Comparison of ENCODE assay signal across 8 mouse cellular contexts in the genomic region with DNA sequence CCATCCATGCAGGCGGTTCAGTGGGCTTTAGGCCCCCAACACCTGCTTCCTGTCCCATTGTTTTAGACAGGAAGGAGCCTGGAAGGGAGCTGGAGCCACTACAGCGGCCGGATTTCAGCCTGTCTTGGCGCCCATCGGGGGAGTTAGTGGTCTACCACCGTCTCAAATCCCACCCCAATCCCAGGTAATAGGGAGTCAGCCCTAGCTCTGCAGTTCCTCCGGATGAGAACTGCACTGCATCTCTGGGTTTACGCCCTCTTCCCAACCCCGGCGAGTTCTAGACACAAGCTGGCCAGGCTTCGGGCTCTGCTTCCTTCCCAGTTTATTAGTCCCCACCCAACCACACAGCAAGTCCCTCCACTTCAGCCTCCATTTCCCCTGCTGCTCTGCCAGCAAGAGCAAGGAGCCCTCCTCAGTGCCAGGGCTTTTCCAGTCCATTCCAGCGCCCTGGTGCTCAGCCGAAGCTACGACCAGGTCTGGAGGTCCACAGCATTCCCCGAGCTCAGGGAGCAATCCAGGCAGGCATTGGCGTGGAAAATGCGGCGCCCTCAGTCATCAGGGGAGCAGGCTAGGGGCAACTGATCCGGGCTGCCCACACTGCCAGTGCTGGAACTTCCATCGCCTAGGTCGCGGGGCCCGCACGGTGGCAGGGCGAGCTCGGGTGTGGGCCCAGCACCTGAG. TPM values are rescaled to one million over a fixed set of nuclear protein-coding genes. Genes with fewer than 3 reads are reported as not detected.
DNase-seq lines count a peak whose midpoint lies in the region; ATAC-seq and TF ChIP-seq lines count a peak whose summit lies in the region.

No protein-coding gene starts in this region.

- DNase-seq in testis, postnatal 14 days (ENCODE audit: low spot score) = no peak
- DNase-seq in heart, adult 2 months = peak; percentile 70 to 74
- peak; percentile 70 for DNase-seq in lung, postnatal 10 days
- DNase-seq in left cerebral cortex, adult 18-20 months (ENCODE audit: low spot score in 2 of 2) = no peak
- no peak for DNase-seq in ovary, postnatal 36 days (ENCODE audit: low spot score)
- DNase-seq in T-cell, adult 2 months (ENCODE audit: low spot score) = no peak

- H3K27me3 ChIP-seq in testis, adult 2 months (ENCODE audit: control insufficient read depth, insufficient read depth, low read length) = no peaks in the 10 kb centered on the region
- no peaks in the 10 kb centered on the region for H3K27me3 ChIP-seq in heart, adult 2 months (ENCODE audit: control insufficient read depth, insufficient read depth, low read length)
- H3K27me3 ChIP-seq in kidney, embryonic 14.5 days (ENCODE audit: control insufficient read depth, insufficient read depth, low read length) = no peaks in the 10 kb centered on the region

- H3K9me3 ChIP-seq in kidney, embryonic 14.5 days (ENCODE audit: control insufficient read depth, low read length) = no peaks in the 10 kb centered on the region

- peak overlapping the region; percentile 97 for H3K9ac ChIP-seq in heart, adult 2 months (ENCODE audit: low read depth, low read length)
- H3K9ac ChIP-seq in kidney, embryonic 14.5 days (ENCODE audit: low read depth, low read length) = peak overlapping the region; percentile 85

- no peak overlapping the region for H3K27ac ChIP-seq in testis, adult 2 months (ENCODE audit: control insufficient read depth, insufficient read depth, low read depth, low read length)
- peak overlapping the region; percentile 99 for H3K27ac ChIP-seq in heart, adult 2 months
- peak overlapping the region; percentile 89 for H3K27ac ChIP-seq in kidney, embryonic 14.5 days (ENCODE audit: low read depth, low read length)

- peak; percentile 78; the same call in 1 of the 2 replicates for TF ChIP-seq EP300 in heart, adult 2 months (IDR thresholded peaks at IDR 0.05; ENCODE audit: insufficient read depth, low read depth, low read length)

- peak overlapping the region; percentile 98 for H3K4me2 ChIP-seq in kidney, embryonic 14.5 days (replicated peaks; ENCODE audit: low read depth, low read length)

- peaks cover 22% of the 10 kb centered on the region for H3K4me1 ChIP-seq in testis, adult 2 months (ENCODE audit: control insufficient read depth, insufficient read depth, low read length)
- peaks cover 7% of the 10 kb centered on the region for H3K4me1 ChIP-seq in heart, adult 2 months (ENCODE audit: control insufficient read depth, insufficient read depth, low read length)
- peaks cover 32% of the 10 kb centered on the region; the same call in 1 of the 2 replicates for H3K4me1 ChIP-seq in kidney, embryonic 14.5 days (ENCODE audit: control insufficient read depth, insufficient read depth, low read length)

- no peak for TF ChIP-seq CTCF in testis, adult 2 months (IDR thresholded peaks at IDR 0.05; ENCODE audit: control insufficient read depth, insufficient read depth, insufficient replicate concordance, low read depth, low read length)
- TF ChIP-seq CTCF in heart, adult 2 months (IDR thresholded peaks at IDR 0.05) = no peak

- intact Hi-C loops in heart, adult 2 months (cut with DNase I) = loop anchor here (1.0 kb wide), 1 partner anchor 90 kb away; a partner anchor contains a TSS

- WGBS in heart, adult 2 months = 7% methylated on average over 26 of the region's 26 CpGs
- 2% methylated on average over 20 of the region's 26 CpGs for WGBS in kidney, embryonic 14.5 days

- TF ChIP-seq POLR2A in testis, adult 2 months (IDR thresholded peaks at IDR 0.05; ENCODE audit: control insufficient read depth, low read depth, low read length) = no peak
- peak; percentile 74 for TF ChIP-seq POLR2A in heart, adult 2 months (IDR thresholded peaks at IDR 0.05; ENCODE audit: insufficient read depth, low read depth, low read length)

- H3K36me3 ChIP-seq in testis, adult 2 months (ENCODE audit: control insufficient read depth, insufficient read depth, low read length) = no peaks in the 10 kb centered on the region
- H3K36me3 ChIP-seq in heart, adult 2 months (ENCODE audit: control insufficient read depth, insufficient read depth, low read length) = peaks cover 12% of the 10 kb centered on the region
- peaks cover 10% of the 10 kb centered on the region for H3K36me3 ChIP-seq in kidney, embryonic 14.5 days (ENCODE audit: control insufficient read depth, insufficient read depth, low read length)

- no peak for ATAC-seq in kidney, embryonic 14.5 days (ENCODE audit: low FRiP score, low TSS enrichment)

- peak overlapping the region; percentile 86 for H3K4me3 ChIP-seq in testis, adult 2 months (ENCODE audit: control insufficient read depth, low read depth, low read length)
- H3K4me3 ChIP-seq in heart, adult 2 months = peak overlapping the region; percentile 64
- peak overlapping the region; percentile 77 for H3K4me3 ChIP-seq in kidney, embryonic 14.5 days (ENCODE audit: low read length)

- H3K79me2 ChIP-seq in heart, adult 2 months (replicated peaks; ENCODE audit: control insufficient read depth, insufficient read depth, low read length) = peaks cover 6% of the 10 kb centered on the region

RNA-seq across cellular contexts. Expression of a gene that starts 1.3 kb away (rescaled TPM):
- 0.65 and 0.89 TPM in 2 replicates for polyA plus RNA-seq in testis, adult 2 months (2012; rRNA removed)
- 1 to 10 TPM; 6.3 to 9.7 TPM for total RNA-seq in heart, adult 2 months (2021)
- 5.9 and 6.1 TPM in 2 replicates for polyA plus RNA-seq in heart, adult 2 months (2012; rRNA removed)
- 8.5 and 11.3 TPM in 2 replicates for polyA plus RNA-seq in kidney, embryonic 14.5 days (2014; fragmentation: Nextera tagmentation; extraction: Ambion mirVana)
- total RNA-seq in left cerebral cortex, adult 18-20 months (2021) = 10 to 100 TPM; 28.3 to 31.5 TPM

RNA-seq across cellular contexts. Expression of a gene that starts 4.0 kb away (rescaled TPM):
- polyA plus RNA-seq in testis, adult 2 months (2012; rRNA removed) = 70.0 and 71.3 TPM in 2 replicates
- 10 to 100 TPM; 47.1 to 52.9 TPM for total RNA-seq in heart, adult 2 months (2021)
- 85.6 and 88.3 TPM in 2 replicates for polyA plus RNA-seq in heart, adult 2 months (2012; rRNA removed)
- 122 and 125 TPM in 2 replicates for polyA plus RNA-seq in kidney, embryonic 14.5 days (2014; fragmentation: Nextera tagmentation; extraction: Ambion mirVana)
- total RNA-seq in left cerebral cortex, adult 18-20 months (2021) = 10 to 100 TPM; 91.2 to 98.9 TPM

RNA-seq across cellular contexts. Expression of a gene that starts 9.0 kb away (rescaled TPM):
- polyA plus RNA-seq in testis, adult 2 months (2012; rRNA removed) = 3.2 TPM in 2 replicates
- not detected for total RNA-seq in heart, adult 2 months (2021)
- 0.12 TPM in 1 of 2 replicates, not detected in the other for polyA plus RNA-seq in heart, adult 2 months (2012; rRNA removed)
- polyA plus RNA-seq in kidney, embryonic 14.5 days (2014; fragmentation: Nextera tagmentation; extraction: Ambion mirVana) = not detected in 2 replicates
- total RNA-seq in left cerebral cortex, adult 18-20 months (2021) = not detected

RNA-seq across cellular contexts. Expression of a gene that starts 11.9 kb away (rescaled TPM):
- 0.14 TPM in 1 of 2 replicates, not detected in the other for polyA plus RNA-seq in testis, adult 2 months (2012; rRNA removed)
- under 1 TPM; 0.32 to 0.42 TPM for total RNA-seq in heart, adult 2 months (2021)
- 0.67 and 2.0 TPM in 2 replicates for polyA plus RNA-seq in heart, adult 2 months (2012; rRNA removed)
- polyA plus RNA-seq in kidney, embryonic 14.5 days (2014; fragmentation: Nextera tagmentation; extraction: Ambion mirVana) = 0.54 TPM in 2 replicates
- total RNA-seq in left cerebral cortex, adult 18-20 months (2021) = under 1 TPM; 0.33 to 0.61 TPM

RNA-seq across cellular contexts. Expression of a gene that starts 17.4 kb away (rescaled TPM):
- 17.3 and 17.6 TPM in 2 replicates for polyA plus RNA-seq in testis, adult 2 months (2012; rRNA removed)
- 10 to 100 TPM in 1 of 2 experiments, 1 to 10 TPM in 1; 8.2 to 10.3 TPM for total RNA-seq in heart, adult 2 months (2021)
- 33.6 and 36.3 TPM in 2 replicates for polyA plus RNA-seq in heart, adult 2 months (2012; rRNA removed)
- 109 and 139 TPM in 2 replicates for polyA plus RNA-seq in kidney, embryonic 14.5 days (2014; fragmentation: Nextera tagmentation; extraction: Ambion mirVana)
- 10 to 100 TPM; 12.9 to 15.9 TPM for total RNA-seq in left cerebral cortex, adult 18-20 months (2021)

Comparison
In these comparisons a context has a peak if more than half of its experiments do, and no peak if none do; other contexts are left out.
1. DNase-seq: peak in heart, adult 2 months (2 of 2) and lung, postnatal 10 days (single experiment); none in testis, postnatal 14 days (single experiment), left cerebral cortex, adult 18-20 months (0 of 2), ovary, postnatal 36 days (single experiment) and T-cell, adult 2 months (single experiment).
2. Peak in every context shown above with its lines, with median percentiles within 50 percentile points of each other: H3K4me3 ChIP-seq.